12 mouse cellular contexts compared by ENCODE assay signal in the genomic region with DNA sequence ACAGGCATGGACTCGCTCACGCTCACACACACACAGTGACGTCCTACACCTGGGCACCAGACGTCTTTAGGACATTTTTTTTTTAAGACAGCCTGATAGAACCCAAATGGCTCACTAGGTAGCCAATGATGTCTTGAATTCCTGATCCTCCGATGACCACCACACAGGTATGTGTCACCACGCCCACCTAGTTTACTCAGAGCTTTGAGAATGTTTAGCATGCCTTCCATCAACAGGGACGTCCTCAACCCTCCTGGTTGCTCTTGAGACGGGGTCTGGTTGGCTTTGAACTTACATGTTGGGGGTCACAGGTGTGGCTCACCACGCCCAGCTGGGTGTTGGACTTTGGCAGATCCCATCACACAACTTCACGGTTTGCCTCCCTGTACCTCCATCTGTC. TPM values are rescaled to one million over a fixed set of nuclear protein-coding genes. Genes with fewer than 3 reads are reported as not detected.
DNase-seq lines count a peak whose midpoint lies in the region; ATAC-seq and TF ChIP-seq lines count a peak whose summit lies in the region.
"Had no signal": no experiment of that assay in that cellular context is flagged by ENCODE, and none has a peak within 500 bp of the region (broad histone marks: within the 10 kb centered on the region; RNA-seq: fewer than 3 reads in every experiment).

No protein-coding gene starts in this region.

- no peak for TF ChIP-seq POLR2A in embryonic fibroblast, embryonic 13.5 days (IDR thresholded peaks at IDR 0.05; ENCODE audit: low read depth, low read length)

- H3K4me2 ChIP-seq in heart, embryonic 14.5 days (ENCODE audit: low read length), result peak overlapping the region; percentile 78
- peak overlapping the region; percentile 65 for H3K4me2 ChIP-seq in lung, embryonic 14.5 days
- peak overlapping the region; percentile 76; the same call in 1 of the 2 replicates for H3K4me2 ChIP-seq in neural tube, embryonic 13.5 days

- H3K27me3 ChIP-seq in heart, embryonic 14.5 days (ENCODE audit: control insufficient read depth, insufficient read depth, low read length), result peaks cover 17% of the 10 kb centered on the region
- peaks cover 74% of the 10 kb centered on the region for H3K27me3 ChIP-seq in heart, embryonic 10.5 days (ENCODE audit: insufficient read depth, poor library complexity, severe bottlenecking)
- no peaks in the 10 kb centered on the region for H3K27me3 ChIP-seq in lung, embryonic 14.5 days (ENCODE audit: insufficient read depth, low read length)
- peaks cover 6% of the 10 kb centered on the region; the same call in 1 of the 2 replicates for H3K27me3 ChIP-seq in neural tube, embryonic 13.5 days

- no peak for TF ChIP-seq CTCF in lung, embryonic 14.5 days (IDR thresholded peaks at IDR 0.05; ENCODE audit: low read depth)
- no peak for TF ChIP-seq CTCF in embryonic fibroblast, embryonic 13.5 days (IDR thresholded peaks at IDR 0.05; ENCODE audit: borderline replicate concordance, insufficient read depth, low read length)

- WGBS in heart, embryonic 14.5 days, result 77% methylated on average over 10 of the region's 10 CpGs
- 76% methylated on average over 10 of the region's 10 CpGs for WGBS in heart, embryonic 10.5 days
- 56% methylated on average over 10 of the region's 10 CpGs for WGBS in lung, embryonic 14.5 days
- WGBS in neural tube, embryonic 13.5 days, result 84% methylated on average over 10 of the region's 10 CpGs

- H3K9ac ChIP-seq in heart, embryonic 14.5 days (ENCODE audit: low read length), result peak overlapping the region; percentile 78
- H3K9ac ChIP-seq in lung, embryonic 14.5 days, result peak overlapping the region; percentile 62
- H3K9ac ChIP-seq in neural tube, embryonic 13.5 days, result no peak overlapping the region

- no peaks in the 10 kb centered on the region for H3K36me3 ChIP-seq in heart, embryonic 14.5 days (ENCODE audit: control insufficient read depth, insufficient read depth, low read length)
- H3K36me3 ChIP-seq in heart, embryonic 10.5 days, result no peaks in the 10 kb centered on the region
- no peaks in the 10 kb centered on the region for H3K36me3 ChIP-seq in lung, embryonic 14.5 days (ENCODE audit: insufficient read depth)
- no peaks in the 10 kb centered on the region for H3K36me3 ChIP-seq in neural tube, embryonic 13.5 days

- H3K27ac ChIP-seq in heart, embryonic 14.5 days (replicated peaks in 1 of 2; ENCODE audit: control insufficient read depth in 1 of 2, insufficient read depth in 1 of 2, low read depth in 2 of 2, low read length in 2 of 2), result peak overlapping the region; percentile 2 to 72; a peak in 3 of 4 replicates
- H3K27ac ChIP-seq in heart, embryonic 10.5 days, result no peak overlapping the region
- no peak overlapping the region; the same call in 1 of the 2 replicates for H3K27ac ChIP-seq in lung, embryonic 14.5 days (ENCODE audit: low read depth)
- H3K27ac ChIP-seq in embryonic fibroblast, embryonic 13.5 days (ENCODE audit: insufficient read depth, low read length), result no peak overlapping the region
- H3K27ac ChIP-seq in neural tube, embryonic 13.5 days (replicated peaks), result no peak overlapping the region
- H3K27ac ChIP-seq: macrophage had no signal

- H3K9me3 ChIP-seq in heart, embryonic 14.5 days (ENCODE audit: control insufficient read depth, low read length), result no peaks in the 10 kb centered on the region
- H3K9me3 ChIP-seq in heart, embryonic 10.5 days, result no peaks in the 10 kb centered on the region
- H3K9me3 ChIP-seq in lung, embryonic 14.5 days (ENCODE audit: low read depth, low read length), result no peaks in the 10 kb centered on the region
- H3K9me3 ChIP-seq in neural tube, embryonic 13.5 days, result no peaks in the 10 kb centered on the region

- no peak for ATAC-seq in heart, embryonic 14.5 days (ENCODE audit: insufficient number of reproducible peaks, insufficient read depth, low FRiP score, low read depth)
- ATAC-seq in lung, embryonic 14.5 days (ENCODE audit: insufficient read depth), result no peak
- ATAC-seq in neural tube, embryonic 13.5 days (ENCODE audit: low read depth), result no peak

- DNase-seq in heart, embryonic 10.5 days (ENCODE audit: low spot score), result no peak
- DNase-seq in lung, embryonic 14.5 days, result no peak
- no peak for DNase-seq in lung, postnatal 25 days (ENCODE audit: low spot score)
- DNase-seq in left cerebral cortex, adult 18-20 months (ENCODE audit: low spot score in 2 of 2), result no peak
- DNase-seq in cerebellum, postnatal 10 days, result no peak
- DNase-seq: adrenal gland, postnatal 25 days; right cerebral cortex, postnatal 14 days; thymus, adult 18-20 months had no signal

- peaks cover 9 to 18% of the 10 kb centered on the region in 2 experiments for H3K4me1 ChIP-seq in heart, embryonic 14.5 days (ENCODE audit: control insufficient read depth in 2 of 2, insufficient read depth in 2 of 2, low read length in 2 of 2)
- H3K4me1 ChIP-seq in heart, embryonic 10.5 days, result peaks cover 24% of the 10 kb centered on the region
- H3K4me1 ChIP-seq in lung, embryonic 14.5 days (ENCODE audit: insufficient read depth), result peaks cover 11% of the 10 kb centered on the region; the same call in 1 of the 2 replicates
- H3K4me1 ChIP-seq in embryonic fibroblast, embryonic 13.5 days (ENCODE audit: control insufficient read depth, insufficient read depth, low read length), result no peaks in the 10 kb centered on the region
- peaks cover 22% of the 10 kb centered on the region for H3K4me1 ChIP-seq in neural tube, embryonic 13.5 days (replicated peaks)

- peak overlapping the region; percentile 45 to 58 for H3K4me3 ChIP-seq in heart, embryonic 14.5 days (ENCODE audit: control insufficient read depth in 1 of 2, insufficient read depth in 1 of 2, low read depth in 1 of 2, low read length in 2 of 2)
- no peak overlapping the region; the same call in 1 of the 2 replicates for H3K4me3 ChIP-seq in heart, embryonic 10.5 days
- H3K4me3 ChIP-seq in lung, embryonic 14.5 days (ENCODE audit: low read depth, low read length), result peak overlapping the region; percentile 44
- H3K4me3 ChIP-seq in embryonic fibroblast, embryonic 13.5 days (ENCODE audit: insufficient read depth, low read length), result 0 out of 2 replicates have a peak overlapping the region, but pooled peaks have one; percentile 1
- no peak overlapping the region for H3K4me3 ChIP-seq in neural tube, embryonic 13.5 days

RNA-seq across cellular contexts. Expression of a gene that starts 0.9 kb away (rescaled TPM):
- polyA plus RNA-seq in heart, embryonic 14.5 days (2014; fragmentation: Nextera tagmentation; extraction: Ambion mirVana), result 202 and 337 TPM in 2 replicates
- 4.8 and 8.0 TPM in 2 replicates for polyA plus RNA-seq in heart, embryonic 10.5 days (2016; fragmentation: Nextera tagmentation; extraction: Ambion mirVana)
- 196 and 198 TPM in 2 replicates for polyA plus RNA-seq in lung, embryonic 14.5 days (2014; fragmentation: Nextera tagmentation; extraction: Ambion mirVana)
- polyA plus RNA-seq in embryonic fibroblast, embryonic 13.5 days (2011; ENCODE audit: insufficient read length, low read depth, missing spikeins), result 57.9 and 265 TPM in 2 replicates
- 6.4 and 10.8 TPM in 2 replicates for polyA plus RNA-seq in neural tube, embryonic 13.5 days (2015; fragmentation: Nextera tagmentation; extraction: Ambion mirVana)
- total RNA-seq in left cerebral cortex, adult 18-20 months (2021), result 1 to 10 TPM; 7.3 to 7.5 TPM
- polyA plus RNA-seq: macrophage had no signal

RNA-seq across cellular contexts. Expression of a gene that starts 57.8 kb away (rescaled TPM):
- 3.6 TPM in 2 replicates for polyA plus RNA-seq in heart, embryonic 14.5 days (2014; fragmentation: Nextera tagmentation; extraction: Ambion mirVana)
- 3.7 and 4.7 TPM in 2 replicates for polyA plus RNA-seq in heart, embryonic 10.5 days (2016; fragmentation: Nextera tagmentation; extraction: Ambion mirVana)
- 8.2 and 10.0 TPM in 2 replicates for polyA plus RNA-seq in lung, embryonic 14.5 days (2014; fragmentation: Nextera tagmentation; extraction: Ambion mirVana)
- polyA plus RNA-seq in embryonic fibroblast, embryonic 13.5 days (2011; ENCODE audit: insufficient read length, low read depth, missing spikeins), result 16.5 and 18.0 TPM in 2 replicates
- polyA plus RNA-seq in neural tube, embryonic 13.5 days (2015; fragmentation: Nextera tagmentation; extraction: Ambion mirVana), result 20.3 and 21.3 TPM in 2 replicates
- 10 to 100 TPM; 59.8 to 63.7 TPM for total RNA-seq in left cerebral cortex, adult 18-20 months (2021)

Comparison
In these comparisons a context has a peak if more than half of its experiments do, and no peak if none do; other contexts are left out.
1. H3K27ac ChIP-seq: peak in heart, embryonic 14.5 days (2 of 2); none in heart, embryonic 10.5 days (single experiment), lung, embryonic 14.5 days (single experiment), embryonic fibroblast, embryonic 13.5 days (single experiment) and neural tube, embryonic 13.5 days (single experiment).
2. H3K4me3 ChIP-seq: peak in heart, embryonic 14.5 days (2 of 2), lung, embryonic 14.5 days (single experiment) and embryonic fibroblast, embryonic 13.5 days (single experiment); none in heart, embryonic 10.5 days (single experiment) and neural tube, embryonic 13.5 days (single experiment).
3. Peak in every context shown above with its lines, with median percentiles within 50 percentile points of each other: H3K4me2 ChIP-seq.